Mouse (Mus musculus) intestine, embryonic 14.5 days (tissue): ENCODE data around the gene Agtpbp1. TPM values are rescaled to one million over a fixed set of nuclear protein-coding genes. Genes with fewer than 3 reads are reported as not detected.

Experiments used
- ATAC-seq: fragments of 200-750 bp; cut with Nextera tagmentation; replicated peaks from 2 replicates; pipeline ENCODE4 v1.8.0; 2017; ENCODE audit warnings: low read depth, moderate number of reproducible peaks, moderate TSS enrichment, moderate library complexity; ENCODE audit not compliant: low FRiP score, low TSS enrichment
- DNase-seq: peaks from one replicate; pipeline ENCODE4 v3.0.0-alpha.2; 2018; ENCODE audit warnings: low spot score
- H3K27ac ChIP-seq: fragments of 300-500 bp; sonication (generic); 2 replicates; pipeline ENCODE4 v1.5.1; 2014; ENCODE audit warnings: low read depth, mild to moderate bottlenecking, control low read depth
- H3K27me3 ChIP-seq: fragments of 300-500 bp; sonication (generic); replicated peaks from 2 replicates; pipeline ENCODE4 v1.6.1; 2014; ENCODE audit warnings: low read length, control low read depth; ENCODE audit not compliant: control insufficient read depth, insufficient read depth
- H3K36me3 ChIP-seq: fragments of 300-500 bp; sonication (generic); 2 replicates; pipeline ENCODE4 v1.6.1; 2014; ENCODE audit warnings: low read length, control low read depth; ENCODE audit not compliant: control insufficient read depth, insufficient read depth
- H3K4me1 ChIP-seq: fragments of 300-500 bp; sonication (generic); replicated peaks from 2 replicates; pipeline ENCODE4 v1.6.1; 2014; ENCODE audit warnings: low read length, control low read depth, mixed read lengths; ENCODE audit not compliant: control insufficient read depth, insufficient read depth
- H3K4me2 ChIP-seq: fragments of 300-500 bp; sonication (generic); 2 replicates; pipeline ENCODE4 v1.6.1; 2014; ENCODE audit warnings: low read length
- H3K4me3 ChIP-seq: fragments of 300-500 bp; sonication (generic); 2 replicates; pipeline ENCODE4 v1.5.1; 2014; ENCODE audit warnings: low read depth, low read length, control low read depth, mixed read lengths
- H3K9ac ChIP-seq: fragments of 300-500 bp; sonication (generic); 2 replicates; pipeline ENCODE4 v1.6.1; 2014; ENCODE audit warnings: mild to moderate bottlenecking, low read length
- H3K9me3 ChIP-seq: fragments of 300-500 bp; sonication (generic); 2 replicates; pipeline ENCODE4 v1.6.1; 2016; ENCODE audit warnings: low read length, control low read depth; ENCODE audit not compliant: control insufficient read depth
- WGBS: fragments of 180-500 bp; shearing (Covaris S2); extraction: QIAGEN DNeasy Blood & Tissue Kit; methylation state at CpG from one replicate; pipeline ENCODE4 v1.1.7; 2014; 5-methylcytosine and 5-hydroxymethylcytosine counted together
- polyA plus RNA-seq: library from polyadenylated mRNA; unstranded; fragments of >200 nt; fragmentation: Nextera tagmentation; extraction: Ambion mirVana; gene quantifications from 2 replicates; pipeline ENCODE4 v1.2.1, GENCODE M21; 2014

Agtpbp1 gene
- polyA plus RNA-seq, 1 experiment from 2014 or later: 22.5 TPM

DNA sequence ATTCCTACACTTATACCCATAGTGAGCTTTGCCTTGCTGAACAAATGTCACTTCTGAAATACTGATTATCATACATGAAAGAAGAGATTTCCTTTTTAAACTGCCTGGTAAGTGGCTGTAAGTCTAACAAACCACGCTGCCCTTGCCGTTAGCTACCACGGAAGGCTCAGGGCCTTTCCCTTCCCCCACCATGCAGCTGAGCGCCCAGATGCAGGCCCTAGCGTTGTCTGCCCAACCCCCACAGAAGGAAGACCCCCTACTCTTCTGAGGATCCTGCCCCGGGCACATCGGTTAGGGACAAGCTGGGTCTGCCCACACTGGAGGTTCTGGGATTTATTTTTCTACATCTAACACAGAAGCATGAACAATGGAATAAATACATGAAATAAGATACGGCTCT is 89.2 kb downstream of the Agtpbp1 start:
- Histone ChIP-seq H3K36me3 (peaks cover 35% of the 10 kb centered on the region), H3K4me1 (peaks cover 4% of the 10 kb centered on the region; the same call in 1 of the 2 replicates), H3K27ac (no peak overlapping the region), H3K9ac (no peak overlapping the region), H3K4me3 (no peak overlapping the region), H3K27me3 (no peaks in the 10 kb centered on the region), H3K4me2 (no peak overlapping the region), H3K9me3 (no peaks in the 10 kb centered on the region)
- WGBS: 31% methylated on average over 8 of the region's 8 CpGs
- ATAC-seq (no peak), DNase-seq (no peak)

GRCm38 (mm10) chr13:59494619-59495262 is 90.3 kb downstream of the Agtpbp1 start:
- H3K9ac ChIP-seq: no peak overlapping the region
- no peak overlapping the region for H3K4me3 ChIP-seq
- ATAC-seq (no peak), DNase-seq (no peak)
- peaks cover 4% of the 10 kb centered on the region; the same call in 1 of the 2 replicates for H3K4me1 ChIP-seq
- no peak overlapping the region for H3K4me2 ChIP-seq
- H3K9me3 ChIP-seq: no peaks in the 10 kb centered on the region
- H3K27me3 ChIP-seq: no peaks in the 10 kb centered on the region
- 86% methylated on average over 5 of the region's 5 CpGs for WGBS
- no peak overlapping the region for H3K27ac ChIP-seq
- H3K36me3 ChIP-seq: peaks cover 25% of the 10 kb centered on the region; the same call in 1 of the 2 replicates

GRCm38 (mm10) chr13:59490726-59491125 is 94.3 kb downstream of the Agtpbp1 start:
- Histone ChIP-seq H3K27me3 (no peaks in the 10 kb centered on the region), H3K4me2 (no peak overlapping the region), H3K4me1 (no peaks in the 10 kb centered on the region), H3K4me3 (no peak overlapping the region), H3K9me3 (no peaks in the 10 kb centered on the region), H3K9ac (no peak overlapping the region), H3K27ac (no peak overlapping the region), H3K36me3 (peaks cover 12% of the 10 kb centered on the region; the same call in 1 of the 2 replicates)
- ATAC-seq (no peak), DNase-seq (no peak)
- WGBS: 69% methylated on average over 4 of the region's 4 CpGs

DNA sequence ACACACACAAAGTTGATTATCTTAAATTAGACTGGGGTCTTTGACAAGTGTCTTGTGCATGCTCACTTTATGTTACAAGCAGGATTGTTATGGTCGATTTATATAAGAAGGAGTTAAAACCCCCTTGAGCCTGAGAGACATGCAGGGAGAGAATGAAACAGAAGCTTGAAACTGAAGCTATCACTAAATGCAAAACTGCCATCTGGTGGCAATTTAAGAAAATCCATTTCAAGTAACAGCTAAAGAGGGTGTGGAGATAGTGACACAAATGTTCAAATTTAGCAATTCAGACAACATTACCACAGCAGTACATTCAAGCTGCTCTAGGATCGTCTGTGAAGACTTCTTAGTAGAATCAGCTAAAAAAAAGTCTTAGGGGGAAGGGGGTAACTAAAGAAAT is 95.9 kb downstream of the Agtpbp1 start:
- no peak for ATAC-seq
- no peak overlapping the region for H3K9ac ChIP-seq
- DNase-seq: no peak
- H3K4me2 ChIP-seq: no peak overlapping the region
- WGBS: 61% methylated on average over 2 of the region's 2 CpGs
- H3K27me3 ChIP-seq: no peaks in the 10 kb centered on the region
- H3K9me3 ChIP-seq: no peaks in the 10 kb centered on the region
- H3K4me3 ChIP-seq: no peak overlapping the region
- peaks cover 6% of the 10 kb centered on the region; the same call in 1 of the 2 replicates for H3K36me3 ChIP-seq
- no peak overlapping the region for H3K27ac ChIP-seq
- H3K4me1 ChIP-seq: no peaks in the 10 kb centered on the region

GRCm38 (mm10) chr13:59487287-59487686 is 97.7 kb downstream of the Agtpbp1 start:
- no peaks in the 10 kb centered on the region for H3K4me1 ChIP-seq
- H3K4me3 ChIP-seq: no peak overlapping the region
- DNase-seq: no peak
- H3K9me3 ChIP-seq: no peaks in the 10 kb centered on the region
- no peak overlapping the region for H3K27ac ChIP-seq
- no peak for ATAC-seq
- H3K36me3 ChIP-seq: peaks cover 6% of the 10 kb centered on the region; the same call in 1 of the 2 replicates
- no peak overlapping the region for H3K9ac ChIP-seq
- WGBS: 85% methylated on average over 8 of the region's 8 CpGs
- H3K27me3 ChIP-seq: no peaks in the 10 kb centered on the region
- H3K4me2 ChIP-seq: no peak overlapping the region

GRCm38 (mm10) chr13:59486243-59486642 is 98.8 kb downstream of the Agtpbp1 start:
- no peak for DNase-seq
- Histone ChIP-seq H3K36me3 (peaks cover 12% of the 10 kb centered on the region; the same call in 1 of the 2 replicates), H3K4me3 (no peak overlapping the region), H3K27me3 (no peaks in the 10 kb centered on the region), H3K9me3 (no peaks in the 10 kb centered on the region), H3K4me1 (no peaks in the 10 kb centered on the region), H3K27ac (no peak overlapping the region), H3K4me2 (no peak overlapping the region), H3K9ac (no peak overlapping the region)
- WGBS: 79% methylated on average over 5 of the region's 5 CpGs
- ATAC-seq: no peak

DNA sequence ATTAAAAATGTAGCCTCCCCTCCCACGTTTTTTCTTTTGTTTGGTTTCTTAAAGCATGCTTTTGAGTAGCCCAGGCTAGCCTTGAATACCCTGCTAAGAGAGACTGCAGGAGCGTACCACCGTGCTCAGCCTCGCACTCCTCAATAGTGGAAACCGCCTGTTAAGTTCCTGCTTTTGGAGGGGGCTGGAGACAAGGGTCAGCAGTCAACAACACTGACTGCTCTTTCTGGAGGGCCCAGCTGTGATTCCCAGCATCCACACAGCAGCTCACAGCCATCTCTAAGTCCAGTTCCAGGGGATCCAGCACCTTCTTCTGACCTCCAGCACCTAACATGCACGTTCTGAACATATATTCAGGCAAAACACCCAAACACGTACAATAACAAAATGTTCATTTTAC is 99.6 kb downstream of the Agtpbp1 start:
- no peaks in the 10 kb centered on the region for H3K27me3 ChIP-seq
- no peak overlapping the region for H3K27ac ChIP-seq
- H3K4me3 ChIP-seq: no peak overlapping the region
- H3K9me3 ChIP-seq: no peaks in the 10 kb centered on the region
- H3K36me3 ChIP-seq: peaks cover 12% of the 10 kb centered on the region; the same call in 1 of the 2 replicates
- 84% methylated on average over 7 of the region's 7 CpGs for WGBS
- H3K4me2 ChIP-seq: no peak overlapping the region
- H3K4me1 ChIP-seq: no peaks in the 10 kb centered on the region
- H3K9ac ChIP-seq: no peak overlapping the region
- no peak for DNase-seq
- no peak for ATAC-seq

- no peak for ATAC-seq
- Histone ChIP-seq H3K27ac (no peak overlapping the region), H3K4me3 (no peak overlapping the region), H3K4me1 (no peaks in the 10 kb centered on the region), H3K9ac (no peak overlapping the region), H3K9me3 (no peaks in the 10 kb centered on the region), H3K4me2 (no peak overlapping the region), H3K27me3 (no peaks in the 10 kb centered on the region), H3K36me3 (peaks cover 23% of the 10 kb centered on the region; the same call in 1 of the 2 replicates)
- WGBS: 92% methylated on average over 4 of the region's 4 CpGs
- no peak for DNase-seq
Measured at GRCm38 (mm10) chr13:59481484-59481855, 103.6 kb downstream of the Agtpbp1 start.
